8 mouse cellular contexts compared by ENCODE assay signal in genomic region chr9:61315371-61316298, GRCm38 (mm10). TPM values are rescaled to one million over a fixed set of nuclear protein-coding genes. Genes with fewer than 3 reads are reported as not detected.
DNase-seq lines count a peak whose midpoint lies in the region; ATAC-seq and TF ChIP-seq lines count a peak whose summit lies in the region.

No protein-coding gene starts in this region.

- H3K4me2 ChIP-seq in neural tube, embryonic 12.5 days (replicated peaks), result 0 out of 2 replicates have a peak overlapping the region, but pooled peaks have one; percentile 17

- H3K27me3 ChIP-seq in forebrain, embryonic 10.5 days (ENCODE audit: poor library complexity, severe bottlenecking), result peaks cover 98% of the 10 kb centered on the region
- peaks cover 82% of the 10 kb centered on the region for H3K27me3 ChIP-seq in limb, embryonic 10.5 days (ENCODE audit: low read depth, poor library complexity, severe bottlenecking)
- H3K27me3 ChIP-seq in neural tube, embryonic 12.5 days (replicated peaks), result 0 out of 2 replicates have a peak, but pooled peaks cover 8% of the 10 kb centered on the region

- peak; percentile 51 for ATAC-seq in neural tube, embryonic 12.5 days (ENCODE audit: low FRiP score, low read depth)
- ATAC-seq in CD4-positive, CD25-positive, alpha-beta regulatory T cell, adult 4 months, result no peak

- TF ChIP-seq CTCF in brain, embryonic 14.5 days (IDR thresholded peaks at IDR 0.05; ENCODE audit: borderline replicate concordance, extremely low read depth, insufficient read depth, insufficient read length), result no peak

- H3K36me3 ChIP-seq in forebrain, embryonic 10.5 days (replicated peaks), result no peaks in the 10 kb centered on the region
- H3K36me3 ChIP-seq in limb, embryonic 10.5 days, result no peaks in the 10 kb centered on the region
- no peaks in the 10 kb centered on the region for H3K36me3 ChIP-seq in neural tube, embryonic 12.5 days

- H3K27ac ChIP-seq in forebrain, embryonic 10.5 days, result peak overlapping the region; percentile 59
- peak overlapping the region; percentile 75 for H3K27ac ChIP-seq in limb, embryonic 10.5 days
- H3K27ac ChIP-seq in neural tube, embryonic 12.5 days, result peak overlapping the region; percentile 34; the same call in 1 of the 2 replicates

- no peak overlapping the region for H3K4me3 ChIP-seq in forebrain, embryonic 10.5 days
- 0 out of 2 replicates have a peak overlapping the region, but pooled peaks have one; percentile 8 for H3K4me3 ChIP-seq in limb, embryonic 10.5 days
- no peak overlapping the region for H3K4me3 ChIP-seq in neural tube, embryonic 12.5 days

- H3K4me1 ChIP-seq in forebrain, embryonic 10.5 days, result peaks cover 68% of the 10 kb centered on the region
- peaks cover 80% of the 10 kb centered on the region for H3K4me1 ChIP-seq in limb, embryonic 10.5 days
- peaks cover 59% of the 10 kb centered on the region for H3K4me1 ChIP-seq in neural tube, embryonic 12.5 days

- H3K9me3 ChIP-seq in forebrain, embryonic 10.5 days, result no peaks in the 10 kb centered on the region
- no peaks in the 10 kb centered on the region for H3K9me3 ChIP-seq in limb, embryonic 10.5 days (replicated peaks)
- no peaks in the 10 kb centered on the region for H3K9me3 ChIP-seq in neural tube, embryonic 12.5 days

- peak overlapping the region; percentile 13; the same call in 1 of the 2 replicates for H3K9ac ChIP-seq in neural tube, embryonic 12.5 days

- TF ChIP-seq POLR2A in brain, embryonic 14.5 days (IDR thresholded peaks at IDR 0.05; ENCODE audit: borderline replicate concordance, extremely low read depth, insufficient read depth, insufficient read length, poor library complexity, severe bottlenecking), result no peak

- WGBS in forebrain, embryonic 10.5 days, result 70% methylated on average over 17 of the region's 17 CpGs
- whole genome bisulfite sequencing in limb, embryonic 10.5 days, result 19% methylated on average over 17 of the region's 17 CpGs
- 29% methylated on average over 17 of the region's 17 CpGs for WGBS in neural tube, embryonic 12.5 days

- DNase-seq in brain, embryonic 14.5 days (ENCODE audit: low read depth), result peak; percentile 86
- DNase-seq in forebrain, embryonic 10.5 days (ENCODE audit: extremely low spot score, low spot score), result no peak
- DNase-seq in heart, postnatal 25 days (ENCODE audit: low spot score), result peak; percentile 68
- peak; percentile 60 for DNase-seq in limb, embryonic 10.5 days (ENCODE audit: low spot score)
- no peak for DNase-seq in ovary, postnatal 10 days (ENCODE audit: low spot score)
- DNase-seq in frontal cortex, postnatal 10 days (ENCODE audit: low spot score in 2 of 2), result no peak

- intact Hi-C loops in heart, postnatal 25 days (cut with DNase I), result no loop called here

RNA-seq across cellular contexts. Expression of gene Tle3, which starts 56.5 kb away (rescaled TPM):
- polyA plus RNA-seq in brain, embryonic 14.5 days (2012; rRNA removed), result 108 and 121 TPM in 2 replicates
- polyA plus RNA-seq in forebrain, embryonic 10.5 days (2016; fragmentation: Nextera tagmentation; extraction: Ambion mirVana), result 43.4 and 45.6 TPM in 2 replicates
- total RNA-seq in heart, postnatal 25 days (2021), result 10 to 100 TPM; 15.5 to 17.4 TPM
- 53.4 and 55.7 TPM in 2 replicates for polyA plus RNA-seq in limb, embryonic 10.5 days (2016; fragmentation: Nextera tagmentation; extraction: Ambion mirVana)
- polyA plus RNA-seq in neural tube, embryonic 12.5 days (2016; fragmentation: Nextera tagmentation; extraction: Ambion mirVana), result 55.5 and 58.7 TPM in 2 replicates
- polyA plus RNA-seq in CD4-positive, CD25-positive, alpha-beta regulatory T cell, adult 4 months (2017; shearing (Covaris generic)), result 10 to 100 TPM; 19.6 to 23.7 TPM

Comparison
In these comparisons a context has a peak if more than half of its experiments do, and no peak if none do; other contexts are left out.
1. DNase-seq: peak in brain, embryonic 14.5 days (single experiment), heart, postnatal 25 days (single experiment) and limb, embryonic 10.5 days (single experiment); none in forebrain, embryonic 10.5 days (single experiment), ovary, postnatal 10 days (single experiment) and frontal cortex, postnatal 10 days (0 of 2).
2. Peak in every context shown above with its lines, with median percentiles within 50 percentile points of each other: H3K27ac ChIP-seq.